Mouse (Mus musculus) telencephalon, adult 2 months (tissue): ENCODE data around the gene Mesp1.

Experiments
- DNase-seq: peaks from one replicate; pipeline ENCODE4 v3.0.0-alpha.2; 2011; ENCODE audit warnings: low read depth, low spot score

Gene Mesp1

GRCm38 (mm10) chr7:79793688-79794087 lies at the start of gene Mesp1:
Gene Mesp1 (minus strand): TSS chr7:79793788.
- DNase-seq, result no peak

GRCm38 (mm10) chr7:79842163-79842562 lies 48.6 kb upstream of the Mesp1 start:
- no peak for DNase-seq

GRCm38 (mm10) chr7:79837247-79837646 lies 43.7 kb upstream of the Mesp1 start:
- no peak for DNase-seq

GRCm38 (mm10) chr7:79835196-79835595 lies 41.6 kb upstream of the Mesp1 start:
- no peak for DNase-seq

GRCm38 (mm10) chr7:79832980-79833379 lies 39.4 kb upstream of the Mesp1 start:
- no peak for DNase-seq

GRCm38 (mm10) chr7:79831585-79831984 lies 38.0 kb upstream of the Mesp1 start:
- no peak for DNase-seq

GRCm38 (mm10) chr7:79831145-79831544 lies 37.6 kb upstream of the Mesp1 start:
- no peak for DNase-seq

GRCm38 (mm10) chr7:79828341-79828740 lies 34.8 kb upstream of the Mesp1 start:
- no peak for DNase-seq

- no peak for DNase-seq
These were observed 28.6 kb upstream of the Mesp1 start for GRCm38 (mm10) chr7:79822092-79822695.

- no peak for DNase-seq
These were observed 26.4 kb upstream of the Mesp1 start for GRCm38 (mm10) chr7:79819996-79820395.

- DNase-seq, result no peak
These were observed 25.9 kb upstream of the Mesp1 start for GRCm38 (mm10) chr7:79819515-79819914.

- no peak for DNase-seq
These were observed 24.7 kb upstream of the Mesp1 start for GRCm38 (mm10) chr7:79818321-79818720.

- DNase-seq, result no peak
These were observed 19.8 kb upstream of the Mesp1 start for GRCm38 (mm10) chr7:79813409-79813808.

GRCm38 (mm10) chr7:79810611-79811506 lies 17.3 kb upstream of the Mesp1 start, which contains the start of gene Mesp2:
Gene Mesp2 (plus strand): TSS chr7:79810727.
- DNase-seq, result no peak

GRCm38 (mm10) chr7:79808561-79808960 lies 15.0 kb upstream of the Mesp1 start:
- no peak for DNase-seq

GRCm38 (mm10) chr7:79803887-79804286 lies 10.3 kb upstream of the Mesp1 start:
- DNase-seq, result no peak

GRCm38 (mm10) chr7:79802037-79802436 lies 8.4 kb upstream of the Mesp1 start:
- DNase-seq, result no peak

- no peak for DNase-seq
These were observed 7.8 kb upstream of the Mesp1 start for GRCm38 (mm10) chr7:79801391-79801790.

GRCm38 (mm10) chr7:79800336-79800735 lies 6.7 kb upstream of the Mesp1 start:
- no peak for DNase-seq

GRCm38 (mm10) chr7:79799506-79799905 lies 5.9 kb upstream of the Mesp1 start:
- DNase-seq, result no peak

GRCm38 (mm10) chr7:79799048-79799447 lies 5.5 kb upstream of the Mesp1 start:
- DNase-seq, result no peak

- DNase-seq, result no peak
These were observed 5.0 kb upstream of the Mesp1 start for GRCm38 (mm10) chr7:79798606-79799005.
